Mouse (Mus musculus) brain, adult 2 months (tissue): ENCODE results near the gene Ndufv1.

ENCODE experiments used
- DNase-seq: peaks from one replicate; pipeline ENCODE4 v3.0.0; 2011; ENCODE audit warnings: low read depth, low spot score

The Ndufv1 gene

GRCm38 (mm10) chr19:4001752-4002151, 10.9 kb downstream of the Ndufv1 start:
- no peak for DNase-seq

GRCm38 (mm10) chr19:4000949-4001525, 11.6 kb downstream of the Ndufv1 start:
- no peak for DNase-seq

- DNase-seq: peak; percentile 99
These were observed 12.3 kb downstream of the Ndufv1 start, which contains the start of the genes Nudt8 and Gm49405 for GRCm38 (mm10) chr19:4000119-4000900. Gene Nudt8, plus strand, starts transcription at chr19:4000580. Gene Gm49405, plus strand, starts transcription at chr19:4000626.

- DNase-seq: peak; percentile 20
These were observed 13.4 kb downstream of the Ndufv1 start for GRCm38 (mm10) chr19:3999121-3999730.

GRCm38 (mm10) chr19:3998335-3998734, 14.3 kb downstream of the Ndufv1 start:
- DNase-seq: no peak

GRCm38 (mm10) chr19:3997231-3997630, 15.4 kb downstream of the Ndufv1 start:
- DNase-seq: no peak

GRCm38 (mm10) chr19:3996747-3997146, 15.9 kb downstream of the Ndufv1 start:
- DNase-seq: no peak

GRCm38 (mm10) chr19:3996106-3996505, 16.5 kb downstream of the Ndufv1 start:
- DNase-seq: no peak

GRCm38 (mm10) chr19:3995505-3995904, 17.1 kb downstream of the Ndufv1 start:
- DNase-seq: no peak

- no peak for DNase-seq
These were observed 17.7 kb downstream of the Ndufv1 start for GRCm38 (mm10) chr19:3994932-3995331.

GRCm38 (mm10) chr19:3992416-3992815, 20.2 kb downstream of the Ndufv1 start, which contains the start of gene Tbx10:
Gene Tbx10, plus strand, starts transcription at chr19:3992752.
- DNase-seq: no peak

GRCm38 (mm10) chr19:3991966-3992365, 20.6 kb downstream of the Ndufv1 start:
- no peak for DNase-seq

- DNase-seq: no peak
These were observed 21.0 kb downstream of the Ndufv1 start for GRCm38 (mm10) chr19:3991562-3991961.

GRCm38 (mm10) chr19:3990804-3991203, 21.8 kb downstream of the Ndufv1 start:
- no peak for DNase-seq

- DNase-seq: no peak
These were observed 23.9 kb downstream of the Ndufv1 start for GRCm38 (mm10) chr19:3988750-3989149.

- DNase-seq: no peak
These were observed 24.5 kb downstream of the Ndufv1 start for GRCm38 (mm10) chr19:3988066-3988465.

- peak; percentile 54 for DNase-seq
These were observed 26.3 kb downstream of the Ndufv1 start, which contains the start of gene Acy3 for GRCm38 (mm10) chr19:3986334-3986733. Gene Acy3, plus strand, starts transcription at chr19:3986570.

GRCm38 (mm10) chr19:3985261-3985681, 27.3 kb downstream of the Ndufv1 start:
- DNase-seq: no peak

- peak; percentile 82 for DNase-seq
These were observed 28.9 kb downstream of the Ndufv1 start for GRCm38 (mm10) chr19:3983527-3984200.

- no peak for DNase-seq
These were observed 31.7 kb downstream of the Ndufv1 start for GRCm38 (mm10) chr19:3980917-3981316.

- peak; percentile 92 for DNase-seq
These were observed 32.3 kb downstream of the Ndufv1 start for GRCm38 (mm10) chr19:3980309-3980708.

- DNase-seq: no peak
These were observed 36.7 kb downstream of the Ndufv1 start for GRCm38 (mm10) chr19:3975866-3976265.
